Mouse (Mus musculus): Measurements from ENCODE around the gene Olfr519. TPM values are rescaled to one million over a fixed set of nuclear protein-coding genes. Genes with fewer than 3 reads are reported as not detected.

Gene Olfr519
- polyA plus RNA-seq, 1 experiment from 2014 or later, result not detected

GRCm38 (mm10) chr7:108929726-108930393 is 35.6 kb upstream of the Olfr519 start, which contains the start of gene Nlrp10:
TSS of gene Nlrp10 (minus strand) at chr7:108930178.
- DNase-seq (ENCODE audit: low spot score) (no peak), ATAC-seq (replicated peaks; ENCODE audit: insufficient number of reproducible peaks, low FRiP score, low TSS enrichment, low read depth) (no peak)
- no peak within 1 kb of the TSS for H3K27ac ChIP-seq (replicated peaks; ENCODE audit: low read depth, low read length)
- H3K4me2 ChIP-seq (ENCODE audit: low read depth, low read length), result no peak within 1 kb of the TSS
- H3K9ac ChIP-seq (replicated peaks; ENCODE audit: low read length), result no peak within 1 kb of the TSS
- H3K4me3 ChIP-seq (ENCODE audit: low read depth, low read length), result no peak within 1 kb of the TSS
- WGBS, result 71% methylated on average over 6 of the region's 6 CpGs
- no peaks in the 10 kb centered on the region for H3K4me1 ChIP-seq (ENCODE audit: control insufficient read depth, insufficient read depth, low read length)
- H3K36me3 ChIP-seq (replicated peaks; ENCODE audit: control insufficient read depth, insufficient read depth, low read depth, low read length), result no peaks in the 10 kb centered on the region
- no peaks in the 10 kb centered on the region for H3K9me3 ChIP-seq (replicated peaks; ENCODE audit: control insufficient read depth, low read length)
- no peaks in the 10 kb centered on the region for H3K27me3 ChIP-seq (ENCODE audit: control insufficient read depth, insufficient read depth, low read length)

DNA sequence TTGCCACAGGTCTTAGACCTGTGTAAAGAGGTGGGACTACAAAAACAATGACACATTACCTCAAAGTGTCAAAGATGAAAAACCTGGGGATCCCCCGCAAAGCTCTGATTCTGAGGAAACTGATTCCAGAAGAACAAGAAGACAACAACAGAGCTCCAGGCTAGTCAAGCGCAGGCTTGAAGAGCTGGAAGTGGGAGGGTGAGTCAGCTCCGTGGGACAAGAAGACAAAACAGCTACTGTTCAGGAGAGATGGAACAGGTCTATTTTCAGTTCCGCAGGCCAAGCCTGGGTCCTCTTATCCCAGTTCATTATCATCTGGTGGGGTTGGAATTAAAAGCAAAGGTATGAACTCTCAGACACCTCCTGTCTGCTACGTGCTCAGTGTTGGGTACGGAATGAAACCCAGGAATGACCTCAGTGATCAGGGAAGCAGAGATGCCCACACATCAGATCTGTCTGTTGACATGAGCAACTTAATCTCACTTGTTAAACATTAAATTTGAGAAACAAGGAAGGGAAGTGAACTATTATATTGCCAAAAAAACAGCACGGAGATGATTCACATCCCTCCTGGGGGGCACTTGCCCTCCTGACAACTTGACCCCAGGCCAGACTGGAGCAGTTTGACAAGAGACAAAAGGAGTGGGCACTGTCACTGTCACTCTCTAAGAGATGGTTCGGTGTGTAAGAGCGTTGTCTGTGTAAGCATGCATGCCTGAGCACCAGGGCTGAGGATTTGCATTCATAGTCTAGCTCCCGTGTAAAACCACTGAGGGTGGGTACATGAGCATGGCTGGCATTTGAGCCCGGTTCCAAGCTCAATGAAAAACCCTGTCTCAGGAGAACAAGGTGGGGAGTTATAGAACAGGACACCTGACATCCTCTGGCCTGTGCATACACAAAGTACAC is 34.3 kb upstream of the Olfr519 start:
- no peaks in the 10 kb centered on the region for H3K36me3 ChIP-seq (replicated peaks; ENCODE audit: control insufficient read depth, insufficient read depth, low read depth, low read length)
- no peaks in the 10 kb centered on the region for H3K27me3 ChIP-seq (ENCODE audit: control insufficient read depth, insufficient read depth, low read length)
- ATAC-seq (replicated peaks; ENCODE audit: insufficient number of reproducible peaks, low FRiP score, low TSS enrichment, low read depth), result no peak
- no peaks in the 10 kb centered on the region for H3K9me3 ChIP-seq (replicated peaks; ENCODE audit: control insufficient read depth, low read length)
- no peak overlapping the region for H3K4me3 ChIP-seq (ENCODE audit: low read depth, low read length)
- H3K4me2 ChIP-seq (ENCODE audit: low read depth, low read length), result no peak overlapping the region
- no peak overlapping the region for H3K9ac ChIP-seq (replicated peaks; ENCODE audit: low read length)
- H3K4me1 ChIP-seq (ENCODE audit: control insufficient read depth, insufficient read depth, low read length), result no peaks in the 10 kb centered on the region
- DNase-seq (ENCODE audit: low spot score), result no peak
- WGBS, result 75% methylated on average over 11 of the region's 11 CpGs
- no peak overlapping the region for H3K27ac ChIP-seq (replicated peaks; ENCODE audit: low read depth, low read length)

DNA sequence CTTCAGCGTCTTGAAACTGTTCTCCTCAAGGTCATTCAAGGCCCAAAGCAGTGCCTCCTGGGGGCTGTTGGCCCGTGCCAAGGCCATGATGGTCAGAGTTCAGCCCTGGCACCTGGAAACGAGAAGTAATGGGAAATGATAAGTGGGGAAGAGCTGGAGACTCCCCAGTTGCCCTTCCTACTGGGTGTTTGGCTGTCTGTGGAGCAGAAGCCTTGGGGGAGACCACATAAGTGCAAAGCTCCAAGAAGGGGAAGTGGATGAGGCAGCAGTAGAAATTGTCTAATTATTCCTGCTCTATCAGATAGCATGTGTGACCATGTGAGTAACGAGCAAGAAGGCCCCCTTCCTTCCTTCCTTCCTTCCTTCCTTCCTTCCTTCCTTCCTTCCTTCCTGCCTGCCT is 32.8 kb upstream of the Olfr519 start:
- DNase-seq (ENCODE audit: low spot score) (no peak), ATAC-seq (replicated peaks; ENCODE audit: insufficient number of reproducible peaks, low FRiP score, low TSS enrichment, low read depth) (no peak)
- H3K4me1 ChIP-seq (ENCODE audit: control insufficient read depth, insufficient read depth, low read length), result no peaks in the 10 kb centered on the region
- no peak overlapping the region for H3K4me2 ChIP-seq (ENCODE audit: low read depth, low read length)
- no peaks in the 10 kb centered on the region for H3K36me3 ChIP-seq (replicated peaks; ENCODE audit: control insufficient read depth, insufficient read depth, low read depth, low read length)
- no peak overlapping the region for H3K4me3 ChIP-seq (ENCODE audit: low read depth, low read length)
- no peaks in the 10 kb centered on the region for H3K27me3 ChIP-seq (ENCODE audit: control insufficient read depth, insufficient read depth, low read length)
- no peak overlapping the region for H3K27ac ChIP-seq (replicated peaks; ENCODE audit: low read depth, low read length)
- H3K9me3 ChIP-seq (replicated peaks; ENCODE audit: control insufficient read depth, low read length), result no peaks in the 10 kb centered on the region
- WGBS, result 70% methylated on average over 4 of the region's 4 CpGs
- H3K9ac ChIP-seq (replicated peaks; ENCODE audit: low read length), result no peak overlapping the region

GRCm38 (mm10) chr7:108903969-108904368 is 9.7 kb upstream of the Olfr519 start:
- no peak for ATAC-seq (replicated peaks; ENCODE audit: insufficient number of reproducible peaks, low FRiP score, low TSS enrichment, low read depth)
- Histone ChIP-seq H3K4me3 (ENCODE audit: low read depth, low read length) (no peak overlapping the region), H3K27ac (replicated peaks; ENCODE audit: low read depth, low read length) (no peak overlapping the region), H3K36me3 (replicated peaks; ENCODE audit: control insufficient read depth, insufficient read depth, low read depth, low read length) (no peaks in the 10 kb centered on the region), H3K27me3 (ENCODE audit: control insufficient read depth, insufficient read depth, low read length) (no peaks in the 10 kb centered on the region), H3K4me2 (ENCODE audit: low read depth, low read length) (no peak overlapping the region), H3K4me1 (ENCODE audit: control insufficient read depth, insufficient read depth, low read length) (no peaks in the 10 kb centered on the region), H3K9ac (replicated peaks; ENCODE audit: low read length) (no peak overlapping the region), H3K9me3 (replicated peaks; ENCODE audit: control insufficient read depth, low read length) (no peaks in the 10 kb centered on the region)
- WGBS, result 72% methylated on average over 2 of the region's 2 CpGs
- no peak for DNase-seq (ENCODE audit: low spot score)

DNA sequence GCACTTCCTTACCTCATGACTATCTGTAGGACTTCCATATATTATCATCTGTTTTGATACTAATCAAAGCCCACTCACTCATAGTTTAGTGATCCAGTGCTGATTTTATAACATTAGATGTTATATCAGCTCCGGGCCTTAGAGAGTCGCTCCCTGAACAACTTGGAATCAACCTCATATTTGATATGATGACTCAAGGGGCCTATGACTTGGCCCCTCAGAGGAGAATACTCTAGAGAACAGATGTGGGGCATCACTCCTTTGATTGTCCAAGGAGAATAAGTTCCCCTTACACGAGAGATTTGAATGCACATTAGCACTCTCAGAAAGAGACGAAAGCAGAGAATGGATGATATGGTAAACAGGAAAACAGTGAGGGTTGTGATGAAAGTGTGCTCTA is 9.3 kb downstream of the Olfr519 start, which contains the start of gene Olfr518:
Gene Olfr518, minus strand, starts transcription at position 101 of the 400 bp plus-strand sequence.
- no peak for DNase-seq (ENCODE audit: low spot score)
- 77% methylated on average over 4 of the region's 4 CpGs for WGBS

DNA sequence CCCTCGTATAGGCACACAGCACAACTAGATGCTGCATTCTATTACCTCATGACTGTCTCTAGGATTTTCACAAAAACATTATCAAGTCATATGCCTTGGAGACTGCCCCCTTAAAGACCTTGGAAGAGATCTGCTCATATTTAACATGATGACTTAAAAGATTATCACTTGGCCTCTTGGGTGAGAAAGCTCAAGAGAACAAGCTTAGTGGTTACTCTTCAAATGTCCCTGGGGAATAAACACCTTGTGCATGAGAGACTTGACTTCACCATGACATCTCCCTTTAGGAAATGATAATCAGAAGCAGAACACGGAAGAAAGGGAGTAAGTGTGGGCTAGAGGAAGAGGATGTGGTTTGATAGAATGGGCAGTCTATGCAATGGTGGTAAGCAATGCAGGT is 21.9 kb downstream of the Olfr519 start, which contains the start of gene Olfr517:
Gene Olfr517, minus strand, starts transcription at position 101 of the 400 bp plus-strand sequence.
- H3K9ac ChIP-seq (replicated peaks; ENCODE audit: low read length), result no peak within 1 kb of the TSS
- no peaks in the 10 kb centered on the region for H3K4me1 ChIP-seq (ENCODE audit: control insufficient read depth, insufficient read depth, low read length)
- no peak within 1 kb of the TSS for H3K27ac ChIP-seq (replicated peaks; ENCODE audit: low read depth, low read length)
- no peaks in the 10 kb centered on the region for H3K27me3 ChIP-seq (ENCODE audit: control insufficient read depth, insufficient read depth, low read length)
- H3K36me3 ChIP-seq (replicated peaks; ENCODE audit: control insufficient read depth, insufficient read depth, low read depth, low read length), result no peaks in the 10 kb centered on the region
- ATAC-seq (replicated peaks; ENCODE audit: insufficient number of reproducible peaks, low FRiP score, low TSS enrichment, low read depth) (no peak), DNase-seq (ENCODE audit: low spot score) (no peak)
- WGBS, result 76% methylated on average over 2 of the region's 2 CpGs
- no peak within 1 kb of the TSS for H3K4me3 ChIP-seq (ENCODE audit: low read depth, low read length)
- no peak within 1 kb of the TSS for H3K4me2 ChIP-seq (ENCODE audit: low read depth, low read length)
- no peaks in the 10 kb centered on the region for H3K9me3 ChIP-seq (replicated peaks; ENCODE audit: control insufficient read depth, low read length)

More for the DNA sequence above, 9.3 kb downstream of the Olfr519 start, which contains the start of gene Olfr518:
- Histone ChIP-seq H3K36me3 (replicated peaks; ENCODE audit: control insufficient read depth, insufficient read depth, low read depth, low read length) (no peaks in the 10 kb centered on the region), H3K9me3 (replicated peaks; ENCODE audit: control insufficient read depth, low read length) (no peaks in the 10 kb centered on the region), H3K4me2 (ENCODE audit: low read depth, low read length) (no peak within 1 kb of the TSS), H3K4me1 (ENCODE audit: control insufficient read depth, insufficient read depth, low read length) (no peaks in the 10 kb centered on the region), H3K9ac (replicated peaks; ENCODE audit: low read length) (no peak within 1 kb of the TSS), H3K4me3 (ENCODE audit: low read depth, low read length) (no peak within 1 kb of the TSS), H3K27me3 (ENCODE audit: control insufficient read depth, insufficient read depth, low read length) (no peaks in the 10 kb centered on the region), H3K27ac (replicated peaks; ENCODE audit: low read depth, low read length) (no peak within 1 kb of the TSS)
- ATAC-seq (replicated peaks; ENCODE audit: insufficient number of reproducible peaks, low FRiP score, low TSS enrichment, low read depth), result no peak

DNA sequence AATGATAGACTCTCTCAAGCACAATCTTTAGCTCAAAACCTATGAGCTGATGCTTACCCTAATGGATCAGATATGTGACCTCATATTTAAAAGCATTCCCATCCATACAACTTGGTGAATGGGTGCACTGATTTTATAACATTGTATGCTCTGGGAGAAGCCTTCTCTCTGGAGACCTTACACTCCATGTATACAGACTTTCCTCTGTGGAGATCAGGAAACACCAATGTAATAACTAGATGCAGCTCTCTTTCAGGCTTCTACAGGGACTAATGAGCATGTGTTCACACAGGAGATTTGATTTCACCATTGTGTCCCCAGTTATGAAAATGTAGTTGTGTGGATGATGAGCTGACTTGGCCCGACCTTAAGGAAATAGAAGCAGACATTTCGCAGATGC is 43.8 kb downstream of the Olfr519 start, which contains the start of gene Olfr516:
Gene Olfr516, minus strand, starts transcription at position 101 of the 400 bp plus-strand sequence.
- Histone ChIP-seq H3K9me3 (replicated peaks; ENCODE audit: control insufficient read depth, low read length) (no peaks in the 10 kb centered on the region), H3K4me1 (ENCODE audit: control insufficient read depth, insufficient read depth, low read length) (no peaks in the 10 kb centered on the region), H3K9ac (replicated peaks; ENCODE audit: low read length) (no peak within 1 kb of the TSS), H3K4me2 (ENCODE audit: low read depth, low read length) (no peak within 1 kb of the TSS), H3K36me3 (replicated peaks; ENCODE audit: control insufficient read depth, insufficient read depth, low read depth, low read length) (no peaks in the 10 kb centered on the region), H3K27me3 (ENCODE audit: control insufficient read depth, insufficient read depth, low read length) (no peaks in the 10 kb centered on the region), H3K27ac (replicated peaks; ENCODE audit: low read depth, low read length) (no peak within 1 kb of the TSS), H3K4me3 (ENCODE audit: low read depth, low read length) (no peak within 1 kb of the TSS)
- WGBS, result 93% methylated on average over 2 of the region's 2 CpGs
- DNase-seq (ENCODE audit: low spot score) (no peak), ATAC-seq (replicated peaks; ENCODE audit: insufficient number of reproducible peaks, low FRiP score, low TSS enrichment, low read depth) (no peak)

Measured in embryonic facial prominence, embryonic 11.5 days (tissue).